Mouse (Mus musculus) intestine, embryonic 14.5 days (tissue): Measurements from ENCODE around the gene Ppp1cb. TPM values are rescaled to one million over a fixed set of nuclear protein-coding genes. Genes with fewer than 3 reads are reported as not detected.

Source experiments
- ATAC-seq: fragments of 200-750 bp; cut with Nextera tagmentation; replicated peaks from 2 replicates; pipeline ENCODE4 v1.8.0; 2017; ENCODE audit warnings: low read depth, moderate number of reproducible peaks, moderate TSS enrichment, moderate library complexity; ENCODE audit not compliant: low FRiP score, low TSS enrichment
- DNase-seq: peaks from one replicate; pipeline ENCODE4 v3.0.0-alpha.2; 2018; ENCODE audit warnings: low spot score
- H3K27ac ChIP-seq: fragments of 300-500 bp; sonication (generic); 2 replicates; pipeline ENCODE4 v1.5.1; 2014; ENCODE audit warnings: low read depth, mild to moderate bottlenecking, control low read depth
- H3K27me3 ChIP-seq: fragments of 300-500 bp; sonication (generic); replicated peaks from 2 replicates; pipeline ENCODE4 v1.6.1; 2014; ENCODE audit warnings: low read length, control low read depth; ENCODE audit not compliant: control insufficient read depth, insufficient read depth
- H3K36me3 ChIP-seq: fragments of 300-500 bp; sonication (generic); 2 replicates; pipeline ENCODE4 v1.6.1; 2014; ENCODE audit warnings: low read length, control low read depth; ENCODE audit not compliant: control insufficient read depth, insufficient read depth
- H3K4me1 ChIP-seq: fragments of 300-500 bp; sonication (generic); replicated peaks from 2 replicates; pipeline ENCODE4 v1.6.1; 2014; ENCODE audit warnings: low read length, control low read depth, mixed read lengths; ENCODE audit not compliant: control insufficient read depth, insufficient read depth
- H3K4me2 ChIP-seq: fragments of 300-500 bp; sonication (generic); 2 replicates; pipeline ENCODE4 v1.6.1; 2014; ENCODE audit warnings: low read length
- H3K4me3 ChIP-seq: fragments of 300-500 bp; sonication (generic); 2 replicates; pipeline ENCODE4 v1.5.1; 2014; ENCODE audit warnings: low read depth, low read length, control low read depth, mixed read lengths
- H3K9ac ChIP-seq: fragments of 300-500 bp; sonication (generic); 2 replicates; pipeline ENCODE4 v1.6.1; 2014; ENCODE audit warnings: mild to moderate bottlenecking, low read length
- H3K9me3 ChIP-seq: fragments of 300-500 bp; sonication (generic); 2 replicates; pipeline ENCODE4 v1.6.1; 2016; ENCODE audit warnings: low read length, control low read depth; ENCODE audit not compliant: control insufficient read depth
- WGBS: fragments of 180-500 bp; shearing (Covaris S2); extraction: QIAGEN DNeasy Blood & Tissue Kit; methylation state at CpG from one replicate; pipeline ENCODE4 v1.1.7; 2014; 5-methylcytosine and 5-hydroxymethylcytosine counted together
- polyA plus RNA-seq: library from polyadenylated mRNA; unstranded; fragments of >200 nt; fragmentation: Nextera tagmentation; extraction: Ambion mirVana; gene quantifications from 2 replicates; pipeline ENCODE4 v1.2.1, GENCODE M21; 2014

Ppp1cb gene
- polyA plus RNA-seq, 1 experiment from 2014 or later, result 239 TPM

DNA sequence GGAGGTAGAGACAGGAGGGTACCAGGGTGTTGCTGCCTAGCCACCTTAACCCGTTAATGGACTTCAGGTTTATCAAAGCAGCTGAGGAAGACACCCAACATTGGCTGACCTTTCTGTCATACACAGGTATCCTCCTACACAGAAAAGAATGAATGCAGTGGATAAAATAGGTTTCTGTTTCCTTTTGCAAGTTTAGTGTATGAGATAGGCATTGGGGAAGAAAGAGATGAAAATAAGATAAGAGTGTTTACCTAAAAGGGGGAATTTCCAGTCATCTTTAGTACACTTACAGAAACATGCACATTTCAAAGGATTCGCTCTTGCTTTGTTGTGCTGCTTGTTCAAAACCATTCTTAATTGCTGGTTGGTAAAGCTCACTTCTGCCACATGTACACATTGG lies 29.4 kb downstream of the Ppp1cb start:
- H3K4me1 ChIP-seq, result no peaks in the 10 kb centered on the region
- peaks cover 95% of the 10 kb centered on the region for H3K36me3 ChIP-seq

DNA sequence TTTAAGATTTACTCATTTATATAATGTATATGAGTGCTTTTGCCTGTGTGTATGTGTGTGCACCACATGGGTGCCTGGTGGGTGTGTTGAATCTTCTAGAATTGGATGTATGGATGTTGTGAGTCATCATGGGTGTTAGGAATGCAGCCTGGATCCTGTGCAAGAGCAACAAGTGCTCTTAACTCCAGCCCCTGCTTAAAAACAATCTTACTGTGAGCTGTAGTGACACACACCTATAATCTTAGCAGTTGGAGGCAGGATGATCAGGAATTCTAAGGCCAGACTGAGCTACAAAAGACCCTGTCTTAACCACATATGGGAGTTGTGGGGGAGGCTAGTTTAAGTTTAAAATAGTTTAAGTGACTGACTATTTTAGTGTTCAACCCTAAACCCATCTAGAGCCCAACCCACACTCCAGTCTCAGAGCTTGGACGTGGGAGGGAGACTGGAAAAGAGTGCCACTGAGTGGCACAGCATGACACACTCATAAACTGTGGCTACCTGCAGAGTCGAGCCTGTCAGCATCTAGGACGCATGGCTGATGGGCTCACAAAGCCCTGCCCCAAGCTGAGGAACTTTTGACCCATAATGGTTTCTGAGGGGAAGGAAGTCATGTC lies 35.5 kb downstream of the Ppp1cb start:
- Histone ChIP-seq H3K27me3 (no peaks in the 10 kb centered on the region), H3K36me3 (peaks cover 67% of the 10 kb centered on the region), H3K4me2 (no peak overlapping the region), H3K4me1 (no peaks in the 10 kb centered on the region), H3K9me3 (no peaks in the 10 kb centered on the region), H3K4me3 (no peak overlapping the region), H3K27ac (no peak overlapping the region), H3K9ac (no peak overlapping the region)
- DNase-seq (no peak), ATAC-seq (no peak)
- 89% methylated on average over 3 of the region's 3 CpGs for WGBS

More for the DNA sequence above, 29.4 kb downstream of the Ppp1cb start:
- no peak overlapping the region for H3K4me2 ChIP-seq
- no peak overlapping the region for H3K4me3 ChIP-seq
- ATAC-seq (no peak), DNase-seq (no peak)
- no peaks in the 10 kb centered on the region for H3K27me3 ChIP-seq
- no peaks in the 10 kb centered on the region for H3K9me3 ChIP-seq
- 91% methylated on average over 2 of the region's 2 CpGs for WGBS
- H3K27ac ChIP-seq, result no peak overlapping the region
- no peak overlapping the region for H3K9ac ChIP-seq

DNA sequence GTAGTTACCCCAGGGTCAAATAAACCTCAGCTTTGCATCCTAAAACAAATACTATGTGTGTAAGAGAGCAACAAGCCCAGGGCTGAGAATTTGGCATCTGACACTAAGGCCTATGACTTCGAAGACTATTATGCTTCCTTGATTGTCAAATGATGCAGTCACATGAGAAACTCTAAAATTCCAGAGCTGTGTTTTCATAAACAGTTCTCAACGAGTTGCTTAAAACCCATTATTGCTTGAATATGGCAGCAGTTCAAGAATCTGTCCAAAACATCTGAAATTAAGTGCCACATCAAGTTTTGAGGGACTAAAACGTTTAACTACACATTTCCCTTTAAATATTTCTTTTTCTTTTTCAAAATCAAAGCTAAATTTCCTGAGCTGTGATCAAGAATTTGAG lies 50.1 kb downstream of the Ppp1cb start:
- Histone ChIP-seq H3K36me3 (peaks cover 10% of the 10 kb centered on the region; the same call in 1 of the 2 replicates), H3K4me3 (no peak overlapping the region), H3K4me1 (no peaks in the 10 kb centered on the region), H3K9me3 (no peaks in the 10 kb centered on the region), H3K4me2 (no peak overlapping the region), H3K9ac (no peak overlapping the region), H3K27me3 (no peaks in the 10 kb centered on the region), H3K27ac (no peak overlapping the region)
- WGBS, result 48% methylated on average over 3 of the region's 3 CpGs
- ATAC-seq (no peak), DNase-seq (no peak)

DNA sequence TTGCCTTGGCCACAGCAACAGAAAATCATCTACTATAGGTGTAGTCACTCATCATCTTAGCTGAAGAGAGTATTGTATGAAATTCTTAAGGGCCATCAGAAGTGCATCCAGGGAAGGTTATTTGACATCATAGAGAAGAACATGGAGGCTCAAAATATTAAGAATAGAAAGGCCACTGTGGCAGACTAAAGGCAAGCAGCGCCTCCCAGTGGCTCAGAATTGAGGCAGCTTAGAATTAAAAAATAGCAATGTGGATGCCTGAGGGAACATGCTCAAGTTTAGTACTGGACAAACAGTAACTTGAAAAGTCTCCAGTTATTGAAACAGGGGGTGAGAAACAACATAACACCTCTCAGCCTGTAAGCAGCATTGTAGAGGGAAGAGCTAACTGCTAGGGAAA lies 61.7 kb downstream of the Ppp1cb start:
- no peak for DNase-seq

DNA sequence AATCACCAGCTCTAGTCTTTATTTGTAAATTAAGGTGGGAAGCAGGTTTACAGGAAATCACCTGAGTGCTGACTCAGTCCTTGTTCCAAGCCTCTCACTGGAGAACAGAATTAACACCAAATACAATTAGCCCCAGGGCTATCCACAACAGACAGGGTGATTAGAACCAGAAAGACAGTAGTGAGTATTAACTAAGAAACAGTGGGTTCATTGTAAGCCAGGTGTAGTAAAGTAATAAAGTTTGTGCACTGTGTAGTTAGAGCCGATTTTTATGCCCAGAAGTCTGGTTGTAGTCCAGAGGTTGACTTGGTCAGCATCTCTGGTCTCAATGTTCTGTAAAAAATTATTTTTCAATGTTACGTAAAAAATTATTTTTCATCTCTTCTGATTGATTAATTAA lies 90.8 kb downstream of the Ppp1cb start:
- no peak for ATAC-seq
- no peaks in the 10 kb centered on the region for H3K9me3 ChIP-seq
- 78% methylated on average over 2 of the region's 2 CpGs for WGBS
- no peak overlapping the region for H3K4me2 ChIP-seq
- H3K27ac ChIP-seq, result no peak overlapping the region
- H3K9ac ChIP-seq, result no peak overlapping the region
- no peak overlapping the region for H3K4me3 ChIP-seq
- DNase-seq, result no peak
- no peaks in the 10 kb centered on the region for H3K4me1 ChIP-seq
- no peaks in the 10 kb centered on the region for H3K27me3 ChIP-seq
- H3K36me3 ChIP-seq, result no peaks in the 10 kb centered on the region

More for the DNA sequence above, 61.7 kb downstream of the Ppp1cb start:
- H3K27me3 ChIP-seq, result no peaks in the 10 kb centered on the region
- no peak overlapping the region for H3K4me3 ChIP-seq
- H3K4me2 ChIP-seq, result no peak overlapping the region
- no peaks in the 10 kb centered on the region for H3K36me3 ChIP-seq
- H3K4me1 ChIP-seq, result no peaks in the 10 kb centered on the region
- no peak for ATAC-seq
- no peaks in the 10 kb centered on the region for H3K9me3 ChIP-seq
- H3K27ac ChIP-seq, result no peak overlapping the region
- H3K9ac ChIP-seq, result no peak overlapping the region
- 56% methylated on average over 1 of the region's 1 CpGs for WGBS

DNA sequence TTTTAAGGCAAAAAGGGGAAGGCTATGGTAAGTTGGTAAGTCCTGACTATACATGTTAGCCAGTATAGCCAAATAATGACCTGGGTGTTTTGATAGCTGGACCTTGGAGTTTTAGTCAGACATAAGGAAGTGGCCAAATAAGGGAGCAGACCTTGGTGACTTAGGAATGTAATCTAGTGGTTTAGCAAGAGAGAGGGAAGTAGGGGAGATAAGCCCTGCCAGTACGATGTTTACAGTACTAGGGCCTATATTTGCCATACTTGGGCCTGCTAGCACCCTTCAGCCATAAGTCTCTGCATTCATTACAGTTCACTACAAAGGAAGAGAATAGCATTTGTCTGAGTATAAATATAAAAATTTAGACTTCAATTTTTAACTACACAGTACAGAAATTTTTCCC lies 106.1 kb downstream of the Ppp1cb start:
- H3K9me3 ChIP-seq, result no peaks in the 10 kb centered on the region
- ATAC-seq, result no peak
- no peak for DNase-seq
- no peak overlapping the region for H3K4me3 ChIP-seq
- no peak overlapping the region for H3K4me2 ChIP-seq
- H3K9ac ChIP-seq, result no peak overlapping the region
- H3K27ac ChIP-seq, result no peak overlapping the region
- no peaks in the 10 kb centered on the region for H3K27me3 ChIP-seq
- 54% methylated on average over 1 of the region's 1 CpGs for WGBS
- no peaks in the 10 kb centered on the region for H3K36me3 ChIP-seq
- H3K4me1 ChIP-seq, result no peaks in the 10 kb centered on the region

Other genes starting within 250 kb of the Ppp1cb start
- gene Plb1, start 226.1 kb upstream of the Ppp1cb start, polyA plus RNA-seq, result 1.2 and 1.9 TPM in 2 replicates
- 37.2 and 42.3 TPM in 2 replicates for gene Yes1, start 152.3 kb downstream of the Ppp1cb start, polyA plus RNA-seq